Comparison of ENCODE assay signal across 25 mouse cellular contexts in genomic region chr1:133219106-133219505, GRCm38 (mm10). TPM values are rescaled to one million over a fixed set of nuclear protein-coding genes. Genes with fewer than 3 reads are reported as not detected.
A peak's percentile ranks its signal among the peaks of the same experiment; 100 is the strongest.
DNase-seq lines count a peak whose midpoint lies in the region; ATAC-seq and TF ChIP-seq lines count a peak whose summit lies in the region.
"Had no signal": no experiment of that assay in that cellular context is flagged by ENCODE, and none has a peak within 500 bp of the region (broad histone marks: within the 10 kb centered on the region; RNA-seq: fewer than 3 reads in every experiment).

No protein-coding gene starts in this region.

- no peaks in the 10 kb centered on the region for H3K9me3 ChIP-seq in hindbrain, embryonic 10.5 days
- H3K9me3 ChIP-seq in hindbrain, postnatal 0 days (ENCODE audit: low read length) = no peaks in the 10 kb centered on the region
- H3K9me3 ChIP-seq in kidney, embryonic 15.5 days (replicated peaks) = no peaks in the 10 kb centered on the region
- H3K9me3 ChIP-seq: embryonic facial prominence, embryonic 10.5 days; embryonic facial prominence, embryonic 12.5 days; forebrain, embryonic 12.5 days; forebrain, embryonic 15.5 days; G1E had no signal

- no peak overlapping the region for H3K9ac ChIP-seq in hindbrain, postnatal 0 days (replicated peaks; ENCODE audit: low read length)
- H3K9ac ChIP-seq in kidney, embryonic 15.5 days = no peak overlapping the region
- H3K9ac ChIP-seq: embryonic facial prominence, embryonic 12.5 days; forebrain, embryonic 12.5 days; forebrain, embryonic 15.5 days; forebrain, postnatal 0 days had no signal

- H3K27me3 ChIP-seq in hindbrain, embryonic 10.5 days (ENCODE audit: insufficient read depth, poor library complexity, severe bottlenecking) = peaks cover 19% of the 10 kb centered on the region; the same call in 1 of the 2 replicates
- H3K27me3 ChIP-seq in hindbrain, postnatal 0 days (ENCODE audit: insufficient read depth, low read length) = no peaks in the 10 kb centered on the region
- peaks cover 9% of the 10 kb centered on the region; the same call in 1 of the 2 replicates for H3K27me3 ChIP-seq in kidney, embryonic 15.5 days
- H3K27me3 ChIP-seq: embryonic facial prominence, embryonic 12.5 days; forebrain, embryonic 15.5 days; Patski had no signal

- H3K4me3 ChIP-seq in hindbrain, embryonic 10.5 days = no peak overlapping the region
- no peak overlapping the region for H3K4me3 ChIP-seq in hindbrain, postnatal 0 days (ENCODE audit: low read length)
- H3K4me3 ChIP-seq in kidney, embryonic 15.5 days (replicated peaks) = no peak overlapping the region
- H3K4me3 ChIP-seq: embryonic facial prominence, embryonic 10.5 days; embryonic facial prominence, embryonic 12.5 days; forebrain, embryonic 12.5 days; forebrain, embryonic 15.5 days had no signal

- 53% methylated on average over 1 of the region's 1 CpGs for WGBS in hindbrain, embryonic 10.5 days
- 71% methylated on average over 1 of the region's 1 CpGs for WGBS in hindbrain, postnatal 0 days
- 29% methylated on average over 1 of the region's 1 CpGs for WGBS in kidney, embryonic 15.5 days

- no peaks in the 10 kb centered on the region for H3K36me3 ChIP-seq in hindbrain, embryonic 10.5 days
- H3K36me3 ChIP-seq in hindbrain, postnatal 0 days (ENCODE audit: insufficient read depth, low read length) = no peaks in the 10 kb centered on the region
- H3K36me3 ChIP-seq in kidney, embryonic 15.5 days = no peaks in the 10 kb centered on the region
- H3K36me3 ChIP-seq: embryonic facial prominence, embryonic 10.5 days; embryonic facial prominence, embryonic 12.5 days; forebrain, embryonic 12.5 days; forebrain, embryonic 15.5 days; G1E had no signal

- no peak overlapping the region for H3K4me2 ChIP-seq in hindbrain, postnatal 0 days (ENCODE audit: low read depth, low read length)
- no peak overlapping the region for H3K4me2 ChIP-seq in kidney, embryonic 15.5 days
- H3K4me2 ChIP-seq: embryonic facial prominence, embryonic 12.5 days; forebrain, embryonic 12.5 days; forebrain, embryonic 15.5 days had no signal

- peak overlapping the region; percentile 81 for H3K27ac ChIP-seq in hindbrain, embryonic 10.5 days
- no peak overlapping the region for H3K27ac ChIP-seq in hindbrain, postnatal 0 days
- no peak overlapping the region for H3K27ac ChIP-seq in kidney, embryonic 15.5 days
- H3K27ac ChIP-seq: embryonic facial prominence, embryonic 10.5 days; embryonic facial prominence, embryonic 12.5 days; forebrain, embryonic 12.5 days; forebrain, embryonic 15.5 days had no signal

- no peak for TF ChIP-seq CTCF in hindbrain, postnatal 0 days (IDR thresholded peaks at IDR 0.05; ENCODE audit: low read depth)

- ATAC-seq in hindbrain, postnatal 0 days = no peak
- no peak for ATAC-seq in kidney, embryonic 15.5 days (replicated peaks; ENCODE audit: low FRiP score)
- ATAC-seq: activated CD4-positive, CD25-positive, alpha-beta regulatory T cell, adult 4 months; CD4-positive, CD25-positive, alpha-beta regulatory T cell, adult 4 months; forebrain, embryonic 15.5 days; forebrain, postnatal 0 days; Patski had no signal

- peak; percentile 80 for DNase-seq in embryo, embryonic 10 days (ENCODE audit: low spot score)
- DNase-seq in embryo, embryonic 11 days = no peak
- DNase-seq in hindbrain, embryonic 10.5 days (ENCODE audit: low spot score) = no peak
- no peak for DNase-seq in hindbrain, postnatal 0 days (ENCODE audit: low spot score)
- peak; percentile 65 for DNase-seq in embryo, embryonic 10.5 days (ENCODE audit: low spot score)
- DNase-seq: adrenal gland, adult 8-10 months; adrenal gland, postnatal 14 days; adrenal gland, postnatal 36 days; B cell, adult 2 months; cerebellum, adult 11-12 months; cerebellum, adult 2 months; cerebellum, adult 9-10 months; cerebellum, postnatal 10 days; cerebellum, postnatal 25 days; forebrain, postnatal 0 days had no signal

- peaks cover 83% of the 10 kb centered on the region for H3K4me1 ChIP-seq in hindbrain, embryonic 10.5 days (replicated peaks)
- H3K4me1 ChIP-seq in hindbrain, postnatal 0 days (ENCODE audit: insufficient read depth, low read length) = peaks cover 23% of the 10 kb centered on the region
- H3K4me1 ChIP-seq in kidney, embryonic 15.5 days = peaks cover 37% of the 10 kb centered on the region

RNA-seq across cellular contexts. Expression of gene Plekha6, which starts 55.1 kb away (rescaled TPM):
- polyA plus RNA-seq in hindbrain, embryonic 10.5 days (2016; fragmentation: Nextera tagmentation; extraction: Ambion mirVana) = 8.8 and 17.4 TPM in 2 replicates
- total RNA-seq in hindbrain, postnatal 0 days (2014; rRNA removed) = 41.0 and 44.1 TPM in 2 replicates
- 9.7 TPM in 2 replicates for polyA plus RNA-seq in hindbrain, postnatal 0 days (2015; fragmentation: Nextera tagmentation; extraction: Ambion mirVana)
- 6.9 and 8.4 TPM in 2 replicates for polyA plus RNA-seq in kidney, embryonic 15.5 days (2015; fragmentation: Nextera tagmentation; extraction: Ambion mirVana)
- total RNA-seq: CH12.LX had no signal
- polyA plus RNA-seq: CD4-positive, CD25-positive, alpha-beta regulatory T cell, adult 4 months had no signal

Comparison
In these comparisons a context has a peak if more than half of its experiments do, and no peak if none do; other contexts are left out.
1. DNase-seq: peak in embryo, embryonic 10 days (single experiment) and embryo, embryonic 10.5 days (single experiment); none in embryo, embryonic 11 days (single experiment), hindbrain, embryonic 10.5 days (single experiment) and hindbrain, postnatal 0 days (single experiment).